Mouse (Mus musculus): ENCODE results near the gene Thrap3. TPM values are rescaled to one million over a fixed set of nuclear protein-coding genes. Genes with fewer than 3 reads are reported as not detected.
"Not testable (repeated sequence)": the region's sequence is repeated elsewhere in the genome, so short reads cannot be mapped to it uniquely, and the experiment has no call there.

Thrap3 gene
- total and polyA plus RNA-seq, 2 experiments = 29.1 to 74.3 TPM

DNA sequence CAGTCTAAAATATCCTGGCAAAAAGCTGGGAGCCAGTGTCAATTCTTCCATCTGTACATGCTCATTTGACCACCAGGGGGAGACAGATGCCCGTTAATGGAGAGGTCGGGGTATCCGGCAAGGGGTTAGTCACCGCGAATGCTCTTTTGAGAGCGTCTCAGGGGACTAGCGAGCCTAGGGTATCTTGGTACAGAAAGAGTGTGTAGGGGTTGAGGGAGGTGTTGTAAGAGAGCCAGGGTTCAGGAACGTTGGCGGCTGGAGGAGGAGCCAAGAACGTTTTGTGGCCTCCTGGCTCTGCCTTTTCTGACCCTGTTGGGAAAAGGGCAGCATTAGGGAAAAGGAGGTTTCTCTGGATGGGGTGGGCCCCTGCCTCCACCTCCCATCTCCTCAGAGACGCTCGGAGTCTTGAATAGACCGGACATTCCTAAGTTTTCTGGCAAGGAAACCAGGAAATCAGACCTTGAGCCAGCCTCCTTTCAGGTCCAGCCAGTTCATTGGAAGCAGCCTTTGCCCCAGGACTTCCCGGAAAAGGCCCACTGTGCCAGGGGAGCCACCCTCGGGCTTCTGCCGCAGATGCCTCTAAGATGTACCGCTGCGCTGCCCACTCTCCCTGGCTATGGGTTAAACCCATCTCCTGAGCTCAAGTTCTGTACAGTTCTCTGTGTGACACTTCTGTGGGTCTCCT, 24.7 kb upstream of the Thrap3 start:
- peak overlapping the region; percentile 55 for H3K27ac ChIP-seq (replicated peaks; ENCODE audit: insufficient read depth, low read depth, low read length)
- peak; percentile 56 for DNase-seq (ENCODE audit: extremely low read depth, low read depth, low spot score)
- H3K4me1 ChIP-seq (ENCODE audit: control insufficient read depth, insufficient read depth, low read length) = no peaks in the 10 kb centered on the region
- TF ChIP-seq POLR2A (IDR thresholded peaks at IDR 0.05; ENCODE audit: extremely low read depth, insufficient read depth, low read length) (no peak), CTCF (IDR thresholded peaks at IDR 0.05; ENCODE audit: low read depth, low read length) (peak; percentile 77)
- no peaks in the 10 kb centered on the region for H3K79me2 ChIP-seq (ENCODE audit: control insufficient read depth, insufficient read depth, low read length)
- peaks cover 6% of the 10 kb centered on the region; the same call in 1 of the 2 replicates for H3K36me3 ChIP-seq (ENCODE audit: control insufficient read depth, insufficient read depth, low read length)
- WGBS = 3% methylated on average over 18 of the region's 18 CpGs
- peak overlapping the region; percentile 29 for H3K4me3 ChIP-seq (ENCODE audit: insufficient read depth, low read depth, low read length)
- H3K9ac ChIP-seq (ENCODE audit: low read depth, low read length) = peak overlapping the region; percentile 72
- no peaks in the 10 kb centered on the region for H3K27me3 ChIP-seq (ENCODE audit: control insufficient read depth, insufficient read depth, low read length)

DNA sequence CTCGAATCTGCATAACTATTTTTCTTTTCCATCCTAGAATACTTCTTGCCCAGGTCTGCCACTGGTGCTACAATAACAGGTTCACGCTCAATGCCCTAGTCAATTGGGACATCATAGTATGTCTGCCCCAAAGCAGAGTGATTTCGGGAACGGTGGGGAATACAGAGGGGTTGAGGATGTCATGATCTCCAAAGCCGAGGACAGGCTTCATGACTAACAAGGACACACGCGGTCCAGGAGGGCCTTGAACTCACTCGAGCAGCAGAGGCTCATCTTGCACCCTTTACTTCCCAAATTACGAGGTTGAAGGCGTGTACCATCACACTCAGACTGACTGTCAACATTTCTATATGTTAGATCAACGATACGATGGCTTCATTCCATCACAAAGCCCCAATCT, 24.1 kb upstream of the Thrap3 start:
- 52% methylated on average over 12 of the region's 12 CpGs for WGBS
- TF ChIP-seq CTCF (IDR thresholded peaks at IDR 0.05; ENCODE audit: low read depth, low read length) (no peak), POLR2A (IDR thresholded peaks at IDR 0.05; ENCODE audit: extremely low read depth, insufficient read depth, low read length) (no peak)
- H3K36me3 ChIP-seq (ENCODE audit: control insufficient read depth, insufficient read depth, low read length) = peaks cover 3% of the 10 kb centered on the region; the same call in 1 of the 2 replicates

DNA sequence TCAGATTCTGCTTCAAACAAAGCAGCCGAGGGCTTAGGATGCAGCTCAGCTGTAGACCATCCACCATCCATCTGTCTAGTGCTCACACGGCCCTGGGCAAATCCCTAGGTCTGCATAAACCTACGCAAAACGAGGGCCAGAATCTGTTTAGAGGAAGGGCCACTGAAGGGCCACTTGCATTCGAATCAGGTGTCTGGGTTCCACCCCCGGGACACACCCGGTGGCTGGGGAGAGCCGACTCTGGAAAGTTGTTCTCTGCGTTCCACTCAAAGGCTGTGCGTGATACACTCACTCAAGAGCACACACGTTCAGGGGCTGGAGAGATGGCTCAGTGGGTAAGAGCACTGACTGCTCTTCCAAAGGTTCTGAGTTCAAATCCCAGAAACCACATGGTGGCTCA, 20.1 kb upstream of the Thrap3 start:
- Histone ChIP-seq H3K27ac (replicated peaks; ENCODE audit: insufficient read depth, low read depth, low read length) (no peak overlapping the region), H3K9ac (ENCODE audit: low read depth, low read length) (no peak overlapping the region), H3K36me3 (ENCODE audit: control insufficient read depth, insufficient read depth, low read length) (no peaks in the 10 kb centered on the region), H3K27me3 (ENCODE audit: control insufficient read depth, insufficient read depth, low read length) (no peaks in the 10 kb centered on the region), H3K4me1 (ENCODE audit: control insufficient read depth, insufficient read depth, low read length) (no peaks in the 10 kb centered on the region), H3K79me2 (ENCODE audit: control insufficient read depth, insufficient read depth, low read length) (no peaks in the 10 kb centered on the region), H3K4me3 (ENCODE audit: insufficient read depth, low read depth, low read length) (no peak overlapping the region)
- no peak for DNase-seq (ENCODE audit: extremely low read depth, low read depth, low spot score)
- WGBS = 89% methylated on average over 11 of the region's 11 CpGs
- TF ChIP-seq POLR2A (IDR thresholded peaks at IDR 0.05; ENCODE audit: extremely low read depth, insufficient read depth, low read length) (no peak), CTCF (IDR thresholded peaks at IDR 0.05; ENCODE audit: low read depth, low read length) (no peak)

More for the DNA sequence above, 24.1 kb upstream of the Thrap3 start:
- Histone ChIP-seq H3K9ac (ENCODE audit: low read depth, low read length) (no peak overlapping the region), H3K79me2 (ENCODE audit: control insufficient read depth, insufficient read depth, low read length) (no peaks in the 10 kb centered on the region), H3K27me3 (ENCODE audit: control insufficient read depth, insufficient read depth, low read length) (no peaks in the 10 kb centered on the region), H3K27ac (replicated peaks; ENCODE audit: insufficient read depth, low read depth, low read length) (no peak overlapping the region), H3K4me3 (ENCODE audit: insufficient read depth, low read depth, low read length) (no peak overlapping the region), H3K4me1 (ENCODE audit: control insufficient read depth, insufficient read depth, low read length) (no peaks in the 10 kb centered on the region)
- DNase-seq (ENCODE audit: extremely low read depth, low read depth, low spot score) = no peak

DNA sequence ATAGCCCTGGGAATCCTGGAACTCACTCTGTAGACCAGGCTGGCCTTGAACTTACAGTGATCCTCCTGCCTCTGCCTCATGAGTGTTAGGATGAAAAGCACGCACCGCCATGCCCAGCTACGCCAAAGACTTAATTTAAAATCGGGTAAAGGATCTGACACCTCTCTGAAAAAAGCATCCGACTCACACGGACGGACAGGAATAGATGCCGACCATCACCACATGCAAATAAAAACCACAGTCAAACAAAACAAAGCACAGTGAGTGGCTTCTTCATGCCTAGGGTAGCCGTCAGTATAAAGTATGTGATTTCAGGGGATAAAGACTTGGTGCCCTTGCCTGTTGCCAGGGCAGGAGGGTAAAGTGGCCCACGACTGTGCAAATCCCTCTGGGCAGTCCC, 17.5 kb upstream of the Thrap3 start:
- TF ChIP-seq POLR2A (IDR thresholded peaks at IDR 0.05; ENCODE audit: extremely low read depth, insufficient read depth, low read length) = no peak
- TF ChIP-seq CTCF (IDR thresholded peaks at IDR 0.05; ENCODE audit: low read depth, low read length) = no peak
- no peak overlapping the region for H3K4me3 ChIP-seq (ENCODE audit: insufficient read depth, low read depth, low read length)
- H3K27ac ChIP-seq (replicated peaks; ENCODE audit: insufficient read depth, low read depth, low read length) = no peak overlapping the region
- H3K79me2 ChIP-seq (ENCODE audit: control insufficient read depth, insufficient read depth, low read length) = no peaks in the 10 kb centered on the region
- no peak for DNase-seq (ENCODE audit: extremely low read depth, low read depth, low spot score)
- no peaks in the 10 kb centered on the region for H3K27me3 ChIP-seq (ENCODE audit: control insufficient read depth, insufficient read depth, low read length)
- WGBS = 87% methylated on average over 10 of the region's 10 CpGs
- H3K9ac ChIP-seq (ENCODE audit: low read depth, low read length) = no peak overlapping the region
- no peaks in the 10 kb centered on the region for H3K4me1 ChIP-seq (ENCODE audit: control insufficient read depth, insufficient read depth, low read length)
- no peaks in the 10 kb centered on the region for H3K36me3 ChIP-seq (ENCODE audit: control insufficient read depth, insufficient read depth, low read length)

DNA sequence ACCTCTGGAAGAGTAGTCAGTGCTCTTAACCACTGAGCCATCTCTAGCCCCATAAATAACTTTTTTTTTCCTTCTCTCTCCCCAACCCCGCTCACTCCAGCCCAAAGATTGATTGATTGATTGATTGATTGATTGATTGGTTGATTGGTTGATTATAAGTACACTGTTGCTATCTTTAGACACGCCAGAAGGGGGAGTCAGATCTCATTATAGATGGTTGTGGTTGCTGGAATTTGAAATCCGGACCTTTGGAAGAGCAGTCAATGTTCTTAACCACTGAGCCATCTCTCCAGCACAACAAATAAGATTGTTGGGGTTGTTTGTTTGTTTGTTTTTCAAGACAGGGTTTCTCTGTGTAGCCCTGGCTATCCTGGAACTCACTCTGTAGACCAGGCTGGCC, 17.0 kb upstream of the Thrap3 start:
- H3K9ac ChIP-seq (ENCODE audit: low read depth, low read length); H3K36me3 ChIP-seq (ENCODE audit: control insufficient read depth, insufficient read depth, low read length); H3K4me3 ChIP-seq (ENCODE audit: insufficient read depth, low read depth, low read length); H3K4me1 ChIP-seq (ENCODE audit: control insufficient read depth, insufficient read depth, low read length); H3K79me2 ChIP-seq (ENCODE audit: control insufficient read depth, insufficient read depth, low read length); DNase-seq (ENCODE audit: extremely low read depth, low read depth, low spot score); H3K27me3 ChIP-seq (ENCODE audit: control insufficient read depth, insufficient read depth, low read length); H3K27ac ChIP-seq (replicated peaks; ENCODE audit: insufficient read depth, low read depth, low read length): not testable (repeated sequence)
- 64% methylated on average over 3 of the region's 3 CpGs for WGBS

DNA sequence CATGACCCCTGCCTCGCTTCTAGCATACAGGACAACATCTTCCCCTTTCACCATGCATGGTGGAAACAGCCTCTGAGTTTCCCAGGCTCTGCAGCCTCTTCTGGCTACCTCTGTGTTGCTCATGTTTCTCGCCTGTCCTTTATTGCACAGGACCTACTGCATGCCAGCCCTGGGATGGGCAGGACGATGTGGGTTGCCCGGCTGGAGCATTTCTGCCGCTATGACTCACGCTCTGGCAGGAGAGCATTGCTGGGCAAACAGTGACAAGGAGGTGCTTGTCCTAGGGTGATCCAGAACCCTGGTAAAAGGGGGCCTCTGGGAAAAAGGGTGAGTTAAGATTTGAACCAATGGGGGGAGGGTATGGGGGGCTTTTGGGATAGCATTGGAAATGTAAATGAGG, 15.2 kb upstream of the Thrap3 start:
- 76% methylated on average over 6 of the region's 6 CpGs for WGBS
- no peak overlapping the region for H3K27ac ChIP-seq (replicated peaks; ENCODE audit: insufficient read depth, low read depth, low read length)
- H3K27me3 ChIP-seq (ENCODE audit: control insufficient read depth, insufficient read depth, low read length) = no peaks in the 10 kb centered on the region
- DNase-seq (ENCODE audit: extremely low read depth, low read depth, low spot score) = no peak
- no peak overlapping the region for H3K9ac ChIP-seq (ENCODE audit: low read depth, low read length)
- H3K4me3 ChIP-seq (ENCODE audit: insufficient read depth, low read depth, low read length) = no peak overlapping the region
- no peaks in the 10 kb centered on the region for H3K4me1 ChIP-seq (ENCODE audit: control insufficient read depth, insufficient read depth, low read length)
- no peaks in the 10 kb centered on the region for H3K79me2 ChIP-seq (ENCODE audit: control insufficient read depth, insufficient read depth, low read length)
- no peaks in the 10 kb centered on the region for H3K36me3 ChIP-seq (ENCODE audit: control insufficient read depth, insufficient read depth, low read length)
- TF ChIP-seq POLR2A (IDR thresholded peaks at IDR 0.05; ENCODE audit: extremely low read depth, insufficient read depth, low read length) (no peak), CTCF (IDR thresholded peaks at IDR 0.05; ENCODE audit: low read depth, low read length) (no peak)
